Mouse (Mus musculus) liver, embryonic 16.5 days (tissue): ENCODE results near the gene Chst10. TPM values are rescaled to one million over a fixed set of nuclear protein-coding genes. Genes with fewer than 3 reads are reported as not detected.

Experiments used
- ATAC-seq: fragments of 200-750 bp; cut with Nextera tagmentation; 2 replicates; pipeline ENCODE4 v1.8.0; 2017; ENCODE audit warnings: low read depth, mild to moderate bottlenecking, moderate number of reproducible peaks, moderate library complexity
- H3K27ac ChIP-seq: fragments of 300-500 bp; sonication (generic); 2 replicates; pipeline ENCODE4 v1.5.1; 2014; ENCODE audit warnings: mild to moderate bottlenecking, low read length
- H3K27me3 ChIP-seq: fragments of 300-500 bp; sonication (generic); 2 replicates; pipeline ENCODE4 v1.6.1; 2014; ENCODE audit warnings: low read depth, low read length, mixed read lengths; ENCODE audit not compliant: control insufficient read depth, insufficient read depth
- H3K36me3 ChIP-seq: fragments of 300-500 bp; sonication (generic); 2 replicates; pipeline ENCODE4 v1.6.1; 2014; ENCODE audit warnings: mild to moderate bottlenecking; ENCODE audit not compliant: control insufficient read depth, insufficient read depth
- H3K4me1 ChIP-seq: fragments of 300-500 bp; sonication (generic); 2 replicates; pipeline ENCODE4 v1.6.1; 2014; ENCODE audit warnings: low read depth, low read length, mixed read lengths; ENCODE audit not compliant: control insufficient read depth
- H3K4me2 ChIP-seq: fragments of 300-500 bp; sonication (generic); 2 replicates; pipeline ENCODE4 v1.6.1; 2014; ENCODE audit warnings: low read depth, low read length, mixed read lengths
- H3K4me3 ChIP-seq: fragments of 300-500 bp; sonication (generic); 2 replicates; pipeline ENCODE4 v1.5.1; 2014; ENCODE audit warnings: low read depth, mild to moderate bottlenecking, low read length
- H3K9ac ChIP-seq: fragments of 300-500 bp; sonication (generic); 2 replicates; pipeline ENCODE4 v1.6.1; 2014; ENCODE audit warnings: low read depth, low read length
- H3K9me3 ChIP-seq: fragments of 300-500 bp; sonication (generic); replicated peaks from 2 replicates; pipeline ENCODE4 v1.6.1; 2016; ENCODE audit warnings: low read length; ENCODE audit not compliant: control insufficient read depth
- WGBS: fragments of 180-500 bp; shearing (Covaris S2); extraction: QIAGEN DNeasy Blood & Tissue Kit; methylation state at CpG from one replicate; pipeline ENCODE4 v1.1.7; 2014; ENCODE audit not compliant: insufficient replicate concordance; 5-methylcytosine and 5-hydroxymethylcytosine counted together
- polyA plus RNA-seq: library from polyadenylated mRNA; unstranded; fragments of >200 nt; fragmentation: Nextera tagmentation; extraction: Ambion mirVana; gene quantifications from 2 replicates; pipeline ENCODE4 v1.2.1, GENCODE M21; 2015

Chst10 gene
- polyA plus RNA-seq, 1 experiment from 2014 or later = 0.21 TPM

GRCm38 (mm10) chr1:38902571-38902970 is 4.6 kb upstream of the Chst10 start:
- H3K27me3 ChIP-seq = peaks cover 6% of the 10 kb centered on the region
- H3K36me3 ChIP-seq = no peaks in the 10 kb centered on the region
- no peak overlapping the region for H3K9ac ChIP-seq
- H3K4me2 ChIP-seq = no peak overlapping the region
- H3K9me3 ChIP-seq = no peaks in the 10 kb centered on the region
- no peaks in the 10 kb centered on the region for H3K4me1 ChIP-seq
- WGBS = 28% methylated on average over 5 of the region's 5 CpGs
- H3K27ac ChIP-seq = no peak overlapping the region
- ATAC-seq = no peak
- H3K4me3 ChIP-seq = no peak overlapping the region

GRCm38 (mm10) chr1:38893081-38893480 is 4.9 kb downstream of the Chst10 start:
- Histone ChIP-seq H3K4me3 (no peak overlapping the region), H3K27ac (no peak overlapping the region), H3K9ac (no peak overlapping the region), H3K4me2 (no peak overlapping the region), H3K4me1 (no peaks in the 10 kb centered on the region), H3K36me3 (no peaks in the 10 kb centered on the region), H3K9me3 (no peaks in the 10 kb centered on the region), H3K27me3 (peaks cover 15% of the 10 kb centered on the region)
- ATAC-seq = no peak
- WGBS = 51% methylated on average over 5 of the region's 5 CpGs

- H3K9ac ChIP-seq = no peak overlapping the region
- no peak overlapping the region for H3K27ac ChIP-seq
- no peaks in the 10 kb centered on the region for H3K27me3 ChIP-seq
- H3K4me1 ChIP-seq = no peaks in the 10 kb centered on the region
- no peak overlapping the region for H3K4me2 ChIP-seq
- H3K36me3 ChIP-seq = no peaks in the 10 kb centered on the region
- 47% methylated on average over 5 of the region's 5 CpGs for WGBS
- no peaks in the 10 kb centered on the region for H3K9me3 ChIP-seq
- no peak for ATAC-seq
- no peak overlapping the region for H3K4me3 ChIP-seq
Measured at GRCm38 (mm10) chr1:38891444-38891843, 6.5 kb downstream of the Chst10 start.

GRCm38 (mm10) chr1:38888803-38889202 is 9.2 kb downstream of the Chst10 start:
- H3K36me3 ChIP-seq = no peaks in the 10 kb centered on the region
- no peaks in the 10 kb centered on the region for H3K9me3 ChIP-seq
- no peaks in the 10 kb centered on the region for H3K4me1 ChIP-seq
- H3K4me2 ChIP-seq = no peak overlapping the region
- WGBS = 68% methylated on average over 6 of the region's 6 CpGs
- H3K4me3 ChIP-seq = no peak overlapping the region
- no peak overlapping the region for H3K27ac ChIP-seq
- ATAC-seq = no peak
- no peak overlapping the region for H3K9ac ChIP-seq
- H3K27me3 ChIP-seq = no peaks in the 10 kb centered on the region

GRCm38 (mm10) chr1:38887011-38887410 is 10.9 kb downstream of the Chst10 start:
- H3K27me3 ChIP-seq = no peaks in the 10 kb centered on the region
- no peak overlapping the region for H3K4me3 ChIP-seq
- H3K9me3 ChIP-seq = no peaks in the 10 kb centered on the region
- ATAC-seq = no peak
- H3K36me3 ChIP-seq = no peaks in the 10 kb centered on the region
- H3K27ac ChIP-seq = no peak overlapping the region
- H3K4me2 ChIP-seq = no peak overlapping the region
- H3K4me1 ChIP-seq = no peaks in the 10 kb centered on the region
- 51% methylated on average over 6 of the region's 6 CpGs for WGBS
- no peak overlapping the region for H3K9ac ChIP-seq

GRCm38 (mm10) chr1:38886602-38887001 is 11.4 kb downstream of the Chst10 start:
- no peak overlapping the region for H3K4me2 ChIP-seq
- no peak for ATAC-seq
- H3K4me1 ChIP-seq = no peaks in the 10 kb centered on the region
- H3K27ac ChIP-seq = no peak overlapping the region
- no peaks in the 10 kb centered on the region for H3K9me3 ChIP-seq
- H3K36me3 ChIP-seq = no peaks in the 10 kb centered on the region
- no peak overlapping the region for H3K9ac ChIP-seq
- WGBS = 40% methylated on average over 2 of the region's 2 CpGs
- no peaks in the 10 kb centered on the region for H3K27me3 ChIP-seq
- no peak overlapping the region for H3K4me3 ChIP-seq

GRCm38 (mm10) chr1:38885956-38886355 is 12.0 kb downstream of the Chst10 start:
- no peak for ATAC-seq
- Histone ChIP-seq H3K36me3 (no peaks in the 10 kb centered on the region), H3K27ac (no peak overlapping the region), H3K9ac (no peak overlapping the region), H3K9me3 (no peaks in the 10 kb centered on the region), H3K4me1 (no peaks in the 10 kb centered on the region), H3K4me3 (no peak overlapping the region), H3K27me3 (no peaks in the 10 kb centered on the region), H3K4me2 (no peak overlapping the region)
- 33% methylated on average over 2 of the region's 2 CpGs for WGBS

GRCm38 (mm10) chr1:38883766-38884165 is 14.2 kb downstream of the Chst10 start:
- H3K4me1 ChIP-seq = no peaks in the 10 kb centered on the region
- no peaks in the 10 kb centered on the region for H3K36me3 ChIP-seq
- H3K9ac ChIP-seq = no peak overlapping the region
- WGBS = 53% methylated on average over 9 of the region's 9 CpGs
- no peak for ATAC-seq
- no peak overlapping the region for H3K4me3 ChIP-seq
- H3K9me3 ChIP-seq = no peaks in the 10 kb centered on the region
- no peak overlapping the region for H3K4me2 ChIP-seq
- H3K27me3 ChIP-seq = no peaks in the 10 kb centered on the region
- no peak overlapping the region for H3K27ac ChIP-seq

GRCm38 (mm10) chr1:38882746-38883145 is 15.2 kb downstream of the Chst10 start:
- no peak for ATAC-seq
- WGBS = 63% methylated on average over 4 of the region's 4 CpGs
- no peaks in the 10 kb centered on the region for H3K9me3 ChIP-seq

GRCm38 (mm10) chr1:38881366-38881765 is 16.6 kb downstream of the Chst10 start:
- Histone ChIP-seq H3K36me3 (no peaks in the 10 kb centered on the region), H3K9me3 (no peaks in the 10 kb centered on the region), H3K27ac (no peak overlapping the region), H3K27me3 (no peaks in the 10 kb centered on the region), H3K4me1 (no peaks in the 10 kb centered on the region), H3K4me3 (no peak overlapping the region), H3K4me2 (no peak overlapping the region), H3K9ac (no peak overlapping the region)
- WGBS = 45% methylated on average over 4 of the region's 4 CpGs
- no peak for ATAC-seq

More at GRCm38 (mm10) chr1:38882746-38883145, 15.2 kb downstream of the Chst10 start:
- Histone ChIP-seq H3K4me2 (no peak overlapping the region), H3K4me3 (no peak overlapping the region), H3K27ac (no peak overlapping the region), H3K4me1 (no peaks in the 10 kb centered on the region), H3K9ac (no peak overlapping the region), H3K27me3 (no peaks in the 10 kb centered on the region), H3K36me3 (no peaks in the 10 kb centered on the region)
